Mouse (Mus musculus): Measurements from ENCODE around the gene Set. TPM values are rescaled to one million over a fixed set of nuclear protein-coding genes. Genes with fewer than 3 reads are reported as not detected.
A peak's percentile ranks its signal among the peaks of the same experiment; 100 is the strongest.

Gene Set
- polyA plus RNA-seq, 1 experiment, result 312 TPM

GRCm38 (mm10) chr2:30106364-30106763, 49.2 kb downstream of the Set start:
- TF ChIP-seq MYOG (IDR thresholded peaks at IDR 0.05; ENCODE audit: control insufficient read depth, extremely low read depth, insufficient read length), result no peak
- TF ChIP-seq CTCF (IDR thresholded peaks at IDR 0.05; ENCODE audit: control insufficient read depth, insufficient read depth, insufficient read length), result peak; percentile 63
- TF ChIP-seq MYOD1 (IDR thresholded peaks at IDR 0.05; ENCODE audit: control insufficient read depth, insufficient read length, low read depth), result no peak
- no peak for TF ChIP-seq CEBPB (IDR thresholded peaks at IDR 0.05; ENCODE audit: low read depth)
- TF ChIP-seq USF1 (IDR thresholded peaks at IDR 0.05; ENCODE audit: low read depth), result no peak
- Histone ChIP-seq H3K79me3 (ENCODE audit: low read depth) (no peaks in the 10 kb centered on the region), H3K79me2 (ENCODE audit: control insufficient read depth, insufficient read depth) (no peaks in the 10 kb centered on the region), H3K36me3 (ENCODE audit: control insufficient read depth, insufficient read depth) (peaks cover 6% of the 10 kb centered on the region), H3K4me3 (ENCODE audit: insufficient read depth, poor library complexity, severe bottlenecking) (no peak overlapping the region), H3ac (ENCODE audit: control insufficient read depth, insufficient read length, low read depth) (no peak overlapping the region), H3K27me3 (ENCODE audit: control insufficient read depth, insufficient read depth, insufficient read length) (no peaks in the 10 kb centered on the region)

- H3K4me3 ChIP-seq (ENCODE audit: insufficient read depth, poor library complexity, severe bottlenecking), result no peak overlapping the region
- H3K27me3 ChIP-seq (ENCODE audit: control insufficient read depth, insufficient read depth, insufficient read length), result no peaks in the 10 kb centered on the region
- H3K36me3 ChIP-seq (ENCODE audit: control insufficient read depth, insufficient read depth), result peaks cover 6% of the 10 kb centered on the region
- H3K79me3 ChIP-seq (ENCODE audit: low read depth), result no peaks in the 10 kb centered on the region
- no peaks in the 10 kb centered on the region for H3K79me2 ChIP-seq (ENCODE audit: control insufficient read depth, insufficient read depth)
- TF ChIP-seq USF1 (IDR thresholded peaks at IDR 0.05; ENCODE audit: low read depth) (no peak), MAX (IDR thresholded peaks at IDR 0.05) (no peak), MYOG (IDR thresholded peaks at IDR 0.05; ENCODE audit: control insufficient read depth, extremely low read depth, insufficient read length) (no peak), CTCF (IDR thresholded peaks at IDR 0.05; ENCODE audit: control insufficient read depth, insufficient read depth, insufficient read length) (no peak), CEBPB (IDR thresholded peaks at IDR 0.05; ENCODE audit: low read depth) (no peak), FOSL1 (IDR thresholded peaks at IDR 0.05; ENCODE audit: insufficient read depth, low read length, poor library complexity, severe bottlenecking) (no peak), MYOD1 (IDR thresholded peaks at IDR 0.05; ENCODE audit: control insufficient read depth, insufficient read length, low read depth) (no peak)
- H3ac ChIP-seq (ENCODE audit: control insufficient read depth, insufficient read length, low read depth), result no peak overlapping the region
Measured at GRCm38 (mm10) chr2:30107646-30108045, 50.5 kb downstream of the Set start.

GRCm38 (mm10) chr2:30108260-30108659, 51.1 kb downstream of the Set start:
- Histone ChIP-seq H3K27me3 (ENCODE audit: control insufficient read depth, insufficient read depth, insufficient read length) (no peaks in the 10 kb centered on the region), H3ac (ENCODE audit: control insufficient read depth, insufficient read length, low read depth) (no peak overlapping the region), H3K79me3 (ENCODE audit: low read depth) (no peaks in the 10 kb centered on the region), H3K79me2 (ENCODE audit: control insufficient read depth, insufficient read depth) (no peaks in the 10 kb centered on the region), H3K4me3 (ENCODE audit: insufficient read depth, poor library complexity, severe bottlenecking) (no peak overlapping the region), H3K36me3 (ENCODE audit: control insufficient read depth, insufficient read depth) (peaks cover 6% of the 10 kb centered on the region)
- TF ChIP-seq CTCF (IDR thresholded peaks at IDR 0.05; ENCODE audit: control insufficient read depth, insufficient read depth, insufficient read length) (no peak), CEBPB (IDR thresholded peaks at IDR 0.05; ENCODE audit: low read depth) (no peak), MAX (IDR thresholded peaks at IDR 0.05) (no peak), FOSL1 (IDR thresholded peaks at IDR 0.05; ENCODE audit: insufficient read depth, low read length, poor library complexity, severe bottlenecking) (no peak)

- peaks cover 6% of the 10 kb centered on the region for H3K36me3 ChIP-seq (ENCODE audit: control insufficient read depth, insufficient read depth)
- no peak overlapping the region for H3ac ChIP-seq (ENCODE audit: control insufficient read depth, insufficient read length, low read depth)
- no peaks in the 10 kb centered on the region for H3K79me2 ChIP-seq (ENCODE audit: control insufficient read depth, insufficient read depth)
- no peaks in the 10 kb centered on the region for H3K79me3 ChIP-seq (ENCODE audit: low read depth)
- no peak overlapping the region for H3K4me3 ChIP-seq (ENCODE audit: insufficient read depth, poor library complexity, severe bottlenecking)
- no peak for TF ChIP-seq USF1 (IDR thresholded peaks at IDR 0.05; ENCODE audit: low read depth)
- TF ChIP-seq FOSL1 (IDR thresholded peaks at IDR 0.05; ENCODE audit: insufficient read depth, low read length, poor library complexity, severe bottlenecking), result no peak
- TF ChIP-seq CTCF (IDR thresholded peaks at IDR 0.05; ENCODE audit: control insufficient read depth, insufficient read depth, insufficient read length), result no peak
- no peak for TF ChIP-seq MYOD1 (IDR thresholded peaks at IDR 0.05; ENCODE audit: control insufficient read depth, insufficient read length, low read depth)
- TF ChIP-seq MYOG (IDR thresholded peaks at IDR 0.05; ENCODE audit: control insufficient read depth, extremely low read depth, insufficient read length), result no peak
- no peak for TF ChIP-seq MAX (IDR thresholded peaks at IDR 0.05)
- no peak for TF ChIP-seq CEBPB (IDR thresholded peaks at IDR 0.05; ENCODE audit: low read depth)
- H3K27me3 ChIP-seq (ENCODE audit: control insufficient read depth, insufficient read depth, insufficient read length), result no peaks in the 10 kb centered on the region
Measured at GRCm38 (mm10) chr2:30111500-30111899, 54.3 kb downstream of the Set start.

GRCm38 (mm10) chr2:30112564-30112963, 55.4 kb downstream of the Set start:
- peaks cover 6% of the 10 kb centered on the region for H3K36me3 ChIP-seq (ENCODE audit: control insufficient read depth, insufficient read depth)
- TF ChIP-seq CTCF (IDR thresholded peaks at IDR 0.05; ENCODE audit: control insufficient read depth, insufficient read depth, insufficient read length), result no peak
- no peak for TF ChIP-seq MAX (IDR thresholded peaks at IDR 0.05)
- no peak for TF ChIP-seq CEBPB (IDR thresholded peaks at IDR 0.05; ENCODE audit: low read depth)
- no peak for TF ChIP-seq MYOG (IDR thresholded peaks at IDR 0.05; ENCODE audit: control insufficient read depth, extremely low read depth, insufficient read length)
- no peak for TF ChIP-seq FOSL1 (IDR thresholded peaks at IDR 0.05; ENCODE audit: insufficient read depth, low read length, poor library complexity, severe bottlenecking)
- no peak for TF ChIP-seq USF1 (IDR thresholded peaks at IDR 0.05; ENCODE audit: low read depth)
- TF ChIP-seq MYOD1 (IDR thresholded peaks at IDR 0.05; ENCODE audit: control insufficient read depth, insufficient read length, low read depth), result no peak

GRCm38 (mm10) chr2:30119641-30120051, 62.5 kb downstream of the Set start:
- H3K79me3 ChIP-seq (ENCODE audit: low read depth), result no peaks in the 10 kb centered on the region
- TF ChIP-seq MYOG (IDR thresholded peaks at IDR 0.05; ENCODE audit: control insufficient read depth, extremely low read depth, insufficient read length) (no peak), MYOD1 (IDR thresholded peaks at IDR 0.05; ENCODE audit: control insufficient read depth, insufficient read length, low read depth) (no peak)
- no peaks in the 10 kb centered on the region for H3K27me3 ChIP-seq (ENCODE audit: control insufficient read depth, insufficient read depth, insufficient read length)
- no peak overlapping the region for H3ac ChIP-seq (ENCODE audit: control insufficient read depth, insufficient read length, low read depth)
- peaks cover 10% of the 10 kb centered on the region for H3K79me2 ChIP-seq (ENCODE audit: control insufficient read depth, insufficient read depth)
- no peak overlapping the region for H3K4me3 ChIP-seq (ENCODE audit: insufficient read depth, poor library complexity, severe bottlenecking)
- no peaks in the 10 kb centered on the region for H3K36me3 ChIP-seq (ENCODE audit: control insufficient read depth, insufficient read depth)

More at GRCm38 (mm10) chr2:30112564-30112963, 55.4 kb downstream of the Set start:
- no peaks in the 10 kb centered on the region for H3K79me3 ChIP-seq (ENCODE audit: low read depth)
- H3K4me3 ChIP-seq (ENCODE audit: insufficient read depth, poor library complexity, severe bottlenecking), result no peak overlapping the region
- no peaks in the 10 kb centered on the region for H3K27me3 ChIP-seq (ENCODE audit: control insufficient read depth, insufficient read depth, insufficient read length)
- H3ac ChIP-seq (ENCODE audit: control insufficient read depth, insufficient read length, low read depth), result no peak overlapping the region
- H3K79me2 ChIP-seq (ENCODE audit: control insufficient read depth, insufficient read depth), result no peaks in the 10 kb centered on the region
